Mouse (Mus musculus) spleen, postnatal 14 days (tissue): ENCODE data around the gene Slc4a2.
A peak's percentile ranks its signal among the peaks of the same experiment; 100 is the strongest.
"Not testable (repeated sequence)": the region's sequence is repeated elsewhere in the genome, so short reads cannot be mapped to it uniquely, and the experiment has no call there.

ENCODE experiments used
- DNase-seq, 2 experiments: peaks; one replicate each; pipeline ENCODE4 v3.0.0; 2021 to 2022; ENCODE audit warnings: low spot score in 2 of 2

Gene Slc4a2

DNA sequence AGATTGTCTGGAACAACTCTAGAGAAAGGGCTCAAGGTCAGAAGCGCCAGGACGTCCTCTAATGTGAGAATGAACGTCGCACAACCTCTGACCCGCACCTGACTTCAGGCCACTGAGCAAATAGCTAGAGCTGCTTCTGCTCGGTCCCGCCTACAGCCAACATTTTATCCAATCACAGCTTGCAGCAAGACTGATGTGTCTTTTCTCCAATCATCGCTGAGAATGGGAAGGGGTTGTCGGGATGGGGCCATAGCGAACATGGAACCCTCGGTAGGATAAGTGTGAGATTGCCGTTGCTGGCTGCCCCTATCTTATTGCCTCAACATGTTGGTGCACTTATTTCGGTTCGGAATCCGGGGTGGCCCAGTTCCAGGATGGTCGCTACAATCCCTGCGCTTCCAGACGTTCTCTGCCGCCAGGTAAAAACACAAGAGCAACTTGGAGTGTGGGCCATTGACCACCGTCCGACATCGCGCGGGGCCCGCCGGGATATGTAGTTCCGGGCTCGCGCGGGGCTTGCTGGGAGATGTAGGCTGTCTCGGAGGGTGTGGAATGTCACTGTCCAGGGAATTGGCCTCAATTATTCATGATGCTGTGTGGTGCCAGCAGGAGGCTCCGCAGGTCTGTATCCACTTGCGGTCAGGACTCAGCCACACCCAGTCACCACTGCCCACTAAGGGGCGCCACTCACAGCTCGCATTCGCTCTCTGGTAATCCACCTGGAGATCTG lies 29.3 kb upstream of the Slc4a2 start:
- peak; percentile 76 to 83 for DNase-seq

DNA sequence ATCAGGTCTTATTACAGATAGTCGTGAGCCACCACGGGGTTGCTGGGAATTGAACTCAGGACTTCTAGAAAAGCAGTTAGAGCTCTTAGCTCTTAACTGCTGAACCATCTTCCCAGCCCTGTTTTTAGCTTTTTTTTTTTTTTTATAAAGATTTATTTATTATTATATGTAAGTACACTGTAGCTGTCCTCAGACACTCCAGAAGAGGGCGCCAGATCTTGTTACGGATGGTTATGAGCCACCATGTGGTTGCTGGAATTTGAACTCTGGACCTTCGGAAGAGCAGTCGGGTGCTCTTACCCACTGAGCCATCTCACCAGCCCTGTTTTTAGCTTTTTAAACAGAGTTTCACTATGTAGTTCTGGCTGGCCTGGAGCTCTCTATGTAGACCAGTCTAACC lies 27.4 kb upstream of the Slc4a2 start:
- not testable (repeated sequence) for DNase-seq

DNA sequence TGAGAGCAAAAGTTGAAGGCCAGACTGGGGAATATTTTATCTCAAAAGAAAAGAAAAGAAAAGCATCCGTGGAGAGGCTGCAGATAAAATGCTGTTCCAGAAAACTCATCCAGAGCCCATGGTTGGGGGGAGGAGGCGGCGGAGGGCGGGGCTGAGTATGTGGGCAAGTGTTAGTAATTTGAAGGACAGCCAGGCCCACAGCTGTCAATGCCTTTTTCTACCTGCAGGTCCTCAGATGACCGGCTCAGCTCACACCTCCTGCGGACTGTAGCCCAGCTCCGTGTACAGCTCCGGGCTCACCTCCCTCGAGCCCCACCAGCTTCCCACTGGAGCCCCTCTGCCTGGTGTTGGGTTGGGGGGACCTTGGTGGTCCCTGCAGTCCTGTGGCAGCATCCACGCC lies 24.0 kb upstream of the Slc4a2 start:
- DNase-seq = no peak

- no peak for DNase-seq
Observed at GRCm38 (mm10) chr5:24400362-24400761, 23.3 kb upstream of the Slc4a2 start.

GRCm38 (mm10) chr5:24400911-24401605 lies 22.6 kb upstream of the Slc4a2 start:
- no peak for DNase-seq

- DNase-seq = no peak
Observed at GRCm38 (mm10) chr5:24401969-24402368, 21.7 kb upstream of the Slc4a2 start.

DNA sequence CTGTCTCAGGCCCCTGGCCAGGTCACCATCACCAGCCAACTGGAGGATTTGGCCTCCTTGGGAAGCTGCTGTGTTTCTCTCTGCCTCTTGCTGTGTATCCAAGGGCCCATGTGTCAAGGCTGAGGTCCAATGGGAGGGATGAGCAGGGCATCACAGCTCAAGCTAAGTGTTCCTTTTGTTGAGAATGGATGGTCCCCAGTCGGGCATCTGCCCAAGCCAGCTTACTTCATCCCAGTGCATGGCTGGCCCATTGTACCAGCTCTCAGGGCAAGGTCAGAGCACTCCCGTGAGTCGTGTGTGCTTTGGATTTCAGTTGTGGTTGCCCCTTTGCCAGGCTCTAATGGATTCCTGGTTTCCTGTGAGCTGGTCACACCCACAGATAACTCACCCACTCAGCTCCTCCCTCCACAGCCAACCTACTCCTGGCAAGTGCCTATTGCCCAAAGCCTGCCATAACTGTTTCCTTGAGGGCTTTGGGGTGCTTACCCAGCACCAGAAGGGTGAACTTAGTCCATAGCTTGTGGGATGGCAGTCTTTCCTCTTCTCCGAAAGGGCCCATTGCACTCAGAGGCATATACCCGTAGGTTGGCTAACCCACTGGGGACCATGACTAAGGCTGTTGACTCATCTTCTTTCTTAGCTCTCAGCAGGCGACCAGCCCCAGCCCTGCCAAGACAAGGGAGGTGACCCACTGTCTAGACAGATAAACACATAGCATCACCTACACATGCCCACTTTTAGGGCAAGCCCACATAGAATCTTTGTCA lies 18.9 kb upstream of the Slc4a2 start:
- DNase-seq = no peak

DNA sequence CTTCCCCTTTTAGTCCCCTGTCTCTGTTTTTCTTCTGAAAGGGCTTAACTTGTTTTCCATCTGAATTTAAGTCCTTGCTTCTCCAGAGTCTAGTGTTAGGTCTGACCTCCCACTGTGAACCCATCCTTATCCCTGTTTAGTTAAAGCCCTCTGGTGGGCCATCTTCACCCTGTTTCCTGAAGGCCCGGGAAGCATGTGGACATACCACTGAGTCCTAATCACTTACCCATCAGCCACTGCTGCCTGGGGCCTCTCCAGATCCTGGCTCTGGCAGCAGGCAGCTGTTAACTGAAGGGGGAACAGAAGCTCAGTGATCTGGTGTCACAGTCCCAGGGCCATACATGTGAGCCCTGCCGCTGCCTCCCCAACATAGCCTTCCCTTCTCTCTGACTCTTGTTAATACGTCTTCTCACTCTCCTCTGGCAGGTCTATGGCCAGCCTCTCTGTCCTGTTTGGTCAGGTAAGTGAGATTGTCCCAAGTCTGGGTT lies 18.2 kb upstream of the Slc4a2 start:
- no peak for DNase-seq

GRCm38 (mm10) chr5:24408651-24409050 lies 15.0 kb upstream of the Slc4a2 start:
- no peak for DNase-seq

- DNase-seq = no peak
Observed at GRCm38 (mm10) chr5:24409466-24409865, 14.2 kb upstream of the Slc4a2 start.

GRCm38 (mm10) chr5:24412063-24412462 lies 11.6 kb upstream of the Slc4a2 start:
- DNase-seq = no peak

GRCm38 (mm10) chr5:24413042-24413693 lies 10.5 kb upstream of the Slc4a2 start, which contains the start of gene Asic3:
TSS of gene Asic3 (plus strand) at chr5:24413392.
- DNase-seq = no peak

- no peak for DNase-seq
Observed at GRCm38 (mm10) chr5:24413938-24414337, 9.7 kb upstream of the Slc4a2 start.

GRCm38 (mm10) chr5:24416222-24416736 lies 7.4 kb upstream of the Slc4a2 start:
- DNase-seq = peak in 1 of 2 experiments; percentile 46

GRCm38 (mm10) chr5:24417587-24417986 lies 6.0 kb upstream of the Slc4a2 start:
- DNase-seq = no peak

DNA sequence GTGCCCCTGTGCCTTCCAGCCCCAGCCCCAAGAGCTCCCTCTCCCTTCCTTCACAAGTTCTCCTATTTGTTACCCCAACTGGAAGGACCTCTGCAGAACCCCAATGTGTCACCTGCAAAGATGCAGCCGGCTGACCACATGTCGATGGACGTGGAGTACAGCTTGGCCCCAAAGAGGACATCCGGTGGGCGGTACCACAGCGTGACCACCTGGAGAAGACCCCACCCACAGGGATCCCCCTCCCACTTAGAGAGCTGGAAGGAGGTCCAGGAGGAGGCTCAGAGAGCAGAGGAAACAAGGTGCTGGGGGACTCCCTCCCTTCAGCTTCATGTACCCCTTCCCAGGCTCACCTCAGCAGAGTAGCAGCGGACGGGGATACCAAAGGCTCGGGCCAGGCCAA lies 3.3 kb upstream of the Slc4a2 start:
- DNase-seq = no peak

GRCm38 (mm10) chr5:24424004-24424781 lies 556 bp downstream of the Slc4a2 start:
- DNase-seq = peak in 1 of 2 experiments; percentile 29

DNA sequence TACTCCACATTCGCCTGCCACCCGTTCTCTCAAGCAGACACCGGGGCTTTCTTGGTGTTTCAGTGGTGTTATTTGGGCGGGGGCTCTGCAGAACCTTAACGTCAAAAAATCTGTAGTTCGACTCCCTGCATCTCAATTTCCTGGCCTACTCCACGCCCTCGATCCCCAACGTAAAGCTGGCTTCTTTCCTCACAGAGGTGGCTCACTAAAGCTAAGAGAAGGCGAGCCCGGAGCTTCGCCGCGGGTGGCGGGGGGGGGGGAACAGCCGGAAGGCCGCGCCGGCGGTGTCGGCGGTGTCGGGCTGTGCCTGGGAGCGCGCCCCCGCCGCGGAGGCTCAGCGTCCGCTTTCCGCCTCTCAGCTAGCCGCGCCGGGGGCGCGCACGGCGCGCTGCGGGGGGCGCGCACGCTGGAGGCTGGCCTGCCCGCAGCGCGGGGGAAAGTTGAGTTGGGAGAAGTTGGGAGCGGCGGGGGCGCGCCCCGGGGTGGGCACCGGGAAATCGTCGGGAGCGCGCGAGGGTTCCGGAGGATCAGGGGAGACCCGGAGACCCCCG lies 1.3 kb downstream of the Slc4a2 start:
- DNase-seq = peak; percentile 58 to 73

- peak; percentile 23 to 52 for DNase-seq
Observed at GRCm38 (mm10) chr5:24425421-24426036, 1.9 kb downstream of the Slc4a2 start.

GRCm38 (mm10) chr5:24426037-24426432 lies 2.4 kb downstream of the Slc4a2 start:
- no peak for DNase-seq
